Mouse (Mus musculus) limb, embryonic 14.5 days (tissue): Measurements from ENCODE around the gene Erich3. TPM values are rescaled to one million over a fixed set of nuclear protein-coding genes. Genes with fewer than 3 reads are reported as not detected.

Experiments used
- ATAC-seq: fragments of 200-750 bp; cut with Nextera tagmentation; 2 replicates; pipeline ENCODE4 v1.8.0; 2017; ENCODE audit warnings: low read depth, moderate number of reproducible peaks, moderate TSS enrichment; ENCODE audit not compliant: low FRiP score
- DNase-seq: peaks from one replicate; pipeline ENCODE4 v3.0.0-alpha.2; 2015; ENCODE audit warnings: low spot score
- H3K27ac ChIP-seq: fragments of 300-500 bp; sonication (generic); replicated peaks from 2 replicates; pipeline ENCODE4 v1.5.1; 2014; ENCODE audit warnings: low read depth, mild to moderate bottlenecking, low read length, moderate library complexity, mixed read lengths
- H3K27me3 ChIP-seq: fragments of 300-500 bp; sonication (generic); 2 replicates; pipeline ENCODE4 v1.6.1; 2014; ENCODE audit warnings: low read length, mixed read lengths; ENCODE audit not compliant: control insufficient read depth, insufficient read depth
- H3K36me3 ChIP-seq: fragments of 300-500 bp; sonication (generic); 2 replicates; pipeline ENCODE4 v1.6.1; 2014; ENCODE audit warnings: mild to moderate bottlenecking, low read length, moderate library complexity, mixed read lengths; ENCODE audit not compliant: control insufficient read depth, insufficient read depth
- H3K4me1 ChIP-seq: fragments of 300-500 bp; sonication (generic); 2 replicates; pipeline ENCODE4 v1.6.1; 2014; ENCODE audit warnings: antibody characterized with exemption, low read length, mixed read lengths; ENCODE audit not compliant: control insufficient read depth, insufficient read depth
- H3K4me2 ChIP-seq: fragments of 300-500 bp; sonication (generic); replicated peaks from 2 replicates; pipeline ENCODE4 v1.6.1; 2014; ENCODE audit warnings: low read depth, mild to moderate bottlenecking, low read length, moderate library complexity; ENCODE audit not compliant: severe bottlenecking
- H3K4me3 ChIP-seq: fragments of 300-500 bp; sonication (generic); replicated peaks from 2 replicates; pipeline ENCODE4 v1.5.1; 2014; ENCODE audit warnings: low read length
- H3K9ac ChIP-seq: fragments of 300-500 bp; sonication (generic); 2 replicates; pipeline ENCODE4 v1.6.1; 2014; ENCODE audit warnings: mild to moderate bottlenecking, low read depth, low read length, moderate library complexity; ENCODE audit not compliant: severe bottlenecking
- H3K9me3 ChIP-seq: fragments of 300-500 bp; sonication (generic); 2 replicates; pipeline ENCODE4 v1.6.1; 2016; ENCODE audit warnings: low read length; ENCODE audit not compliant: control insufficient read depth
- POLR2A ChIP-seq: fragments of 200-500 bp; IDR thresholded peaks from 2 replicates; pipeline ENCODE4 v1.8.0; 2012; ENCODE audit warnings: inconsistent platforms, mild to moderate bottlenecking, moderate library complexity, borderline replicate concordance; ENCODE audit not compliant: insufficient read depth, insufficient read length; ENCODE audit errors: extremely low read depth
- WGBS: fragments of 180-500 bp; shearing (Covaris S2); extraction: QIAGEN DNeasy Blood & Tissue Kit; methylation state at CpG from one replicate; pipeline ENCODE4 v1.1.7; 2014; 5-methylcytosine and 5-hydroxymethylcytosine counted together
- polyA plus RNA-seq, 2 experiments: library from polyadenylated mRNA; depleted of rRNA in 1 of 2; stranded (reverse) in 1 of 2; unstranded in 1 of 2; fragments of >200 nt; fragmentation: Nextera tagmentation in 1 of 2; extraction: Ambion mirVana in 1 of 2; gene quantifications; 2 replicates each; pipeline versions ENCODE4 v1.2.1 to v1.2.3; 2012 to 2014

Erich3 gene
- polyA plus RNA-seq, 2 experiments = 0.45 to 0.53 TPM

GRCm38 (mm10) chr3:154708150-154708549, 44.5 kb downstream of the Erich3 start:
- H3K4me3 ChIP-seq = no peak overlapping the region
- DNase-seq (no peak), ATAC-seq (no peak)
- H3K27me3 ChIP-seq = no peaks in the 10 kb centered on the region
- no peaks in the 10 kb centered on the region for H3K36me3 ChIP-seq
- H3K27ac ChIP-seq = no peak overlapping the region
- no peak for TF ChIP-seq POLR2A
- no peak overlapping the region for H3K4me2 ChIP-seq
- WGBS = 96% methylated on average over 3 of the region's 3 CpGs
- H3K9me3 ChIP-seq = no peaks in the 10 kb centered on the region
- no peak overlapping the region for H3K9ac ChIP-seq
- H3K4me1 ChIP-seq = no peaks in the 10 kb centered on the region

- Histone ChIP-seq H3K27ac (no peak overlapping the region), H3K27me3 (no peaks in the 10 kb centered on the region), H3K9ac (no peak overlapping the region), H3K4me3 (no peak overlapping the region), H3K4me1 (no peaks in the 10 kb centered on the region), H3K4me2 (no peak overlapping the region), H3K9me3 (no peaks in the 10 kb centered on the region), H3K36me3 (no peaks in the 10 kb centered on the region)
- DNase-seq (no peak), ATAC-seq (no peak)
- TF ChIP-seq POLR2A = no peak
- WGBS = 70% methylated on average over 7 of the region's 7 CpGs
Measured at GRCm38 (mm10) chr3:154723198-154723597, 59.5 kb downstream of the Erich3 start.

- Histone ChIP-seq H3K9me3 (no peaks in the 10 kb centered on the region), H3K4me1 (no peaks in the 10 kb centered on the region), H3K4me2 (no peak overlapping the region), H3K27me3 (no peaks in the 10 kb centered on the region), H3K4me3 (no peak overlapping the region), H3K36me3 (no peaks in the 10 kb centered on the region), H3K9ac (no peak overlapping the region), H3K27ac (no peak overlapping the region)
- ATAC-seq (peak; percentile 30; the same call in 1 of the 2 replicates), DNase-seq (no peak)
- 25% methylated on average over 10 of the region's 10 CpGs for WGBS
- no peak for TF ChIP-seq POLR2A
Measured at GRCm38 (mm10) chr3:154731431-154731830, 67.8 kb downstream of the Erich3 start.

- Histone ChIP-seq H3K27me3 (no peaks in the 10 kb centered on the region), H3K36me3 (no peaks in the 10 kb centered on the region), H3K4me1 (no peaks in the 10 kb centered on the region), H3K4me2 (no peak overlapping the region), H3K9ac (no peak overlapping the region), H3K4me3 (no peak overlapping the region), H3K27ac (no peak overlapping the region), H3K9me3 (no peaks in the 10 kb centered on the region)
- WGBS = 71% methylated on average over 5 of the region's 5 CpGs
- DNase-seq (no peak), ATAC-seq (no peak)
- TF ChIP-seq POLR2A = no peak
Measured at GRCm38 (mm10) chr3:154741496-154741895, 77.8 kb downstream of the Erich3 start.

- ATAC-seq = no peak
- H3K4me2 ChIP-seq = no peak overlapping the region
- no peak overlapping the region for H3K9ac ChIP-seq
- H3K36me3 ChIP-seq = no peaks in the 10 kb centered on the region
- no peak overlapping the region for H3K4me3 ChIP-seq
- WGBS = 61% methylated on average over 5 of the region's 5 CpGs
- no peaks in the 10 kb centered on the region for H3K27me3 ChIP-seq
- no peak for TF ChIP-seq POLR2A
- H3K9me3 ChIP-seq = no peaks in the 10 kb centered on the region
- no peaks in the 10 kb centered on the region for H3K4me1 ChIP-seq
- DNase-seq = no peak
- H3K27ac ChIP-seq = no peak overlapping the region
Measured at GRCm38 (mm10) chr3:154742927-154743326, 79.3 kb downstream of the Erich3 start.

GRCm38 (mm10) chr3:154744317-154744716, 80.7 kb downstream of the Erich3 start:
- WGBS = 86% methylated on average over 2 of the region's 2 CpGs
- ATAC-seq (no peak), DNase-seq (no peak)
- H3K4me3 ChIP-seq = no peak overlapping the region
- TF ChIP-seq POLR2A = no peak
- H3K9ac ChIP-seq = no peak overlapping the region
- H3K36me3 ChIP-seq = no peaks in the 10 kb centered on the region
- H3K4me1 ChIP-seq = no peaks in the 10 kb centered on the region
- H3K27ac ChIP-seq = no peak overlapping the region
- no peaks in the 10 kb centered on the region for H3K27me3 ChIP-seq
- no peaks in the 10 kb centered on the region for H3K9me3 ChIP-seq
- no peak overlapping the region for H3K4me2 ChIP-seq
